Mouse (Mus musculus): ENCODE measurements around the gene Eno2. TPM values are rescaled to one million over a fixed set of nuclear protein-coding genes. Genes with fewer than 3 reads are reported as not detected.

Eno2 gene
- total and polyA plus RNA-seq, 3 experiments, result 20.8 to 24.6 (median 23.6) TPM

DNA sequence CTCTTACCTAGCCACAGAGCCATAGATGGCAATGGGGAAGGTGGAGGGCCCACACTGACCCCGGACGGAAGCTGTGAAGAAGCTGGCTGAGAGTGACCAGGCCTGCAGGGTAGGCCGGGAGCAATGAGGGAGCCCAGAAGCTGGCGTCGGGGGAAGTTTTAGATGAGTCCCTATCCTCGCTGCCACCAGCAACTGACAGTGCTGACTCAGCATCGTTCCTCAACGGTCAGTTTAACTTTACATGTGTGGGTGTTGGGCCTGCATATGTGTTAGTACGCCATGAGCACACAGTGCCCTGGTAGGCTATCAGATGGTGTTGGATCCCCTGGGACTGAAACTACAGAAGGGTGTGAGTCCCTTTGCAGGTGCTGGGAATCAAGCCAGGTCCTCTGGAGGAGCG lies 45.0 kb downstream of the Eno2 start:
- H3K4me2 ChIP-seq (ENCODE audit: insufficient read depth, low read depth, poor library complexity, severe bottlenecking), result no peak overlapping the region
- dilution Hi-C loops (cut with MboI; ENCODE audit: extremely low pct_ligation_motif_present, extremely low pct_unique_long_range_greater_than_20kb, low sequenced_read_pairs), result no loop called here
- in situ Hi-C loops (cut with MboI; ENCODE audit: low pct_ligation_motif_present, low pct_unique_long_range_greater_than_20kb, low sequenced_read_pairs), result no loop called here
- H3K79me2 ChIP-seq (replicated peaks; ENCODE audit: control insufficient read depth, extremely low read depth, insufficient read depth, poor library complexity, severe bottlenecking), result peaks cover 18% of the 10 kb centered on the region
- peak overlapping the region in 1 of 3 experiments; percentile 17 for H3K4me3 ChIP-seq (replicated peaks in 1 of 3; ENCODE audit: low read depth in 2 of 3, low read length in 2 of 3, poor library complexity in 1 of 3)
- peak overlapping the region; percentile 94 for H3K27ac ChIP-seq (ENCODE audit: insufficient read depth, low read depth)
- no peak overlapping the region for H3K9ac ChIP-seq (ENCODE audit: insufficient read depth, low read depth)
- peaks cover 56 to 87% of the 10 kb centered on the region in 2 experiments for H3K4me1 ChIP-seq (ENCODE audit: control insufficient read depth in 1 of 2, insufficient read depth in 2 of 2)
- no peak for DNase-seq (ENCODE audit: extremely low read depth)
- H3K36me3 ChIP-seq (replicated peaks in 1 of 2; ENCODE audit: control insufficient read depth in 1 of 2, insufficient read depth in 1 of 2, low read length in 1 of 2), result peaks cover 67 to 87% of the 10 kb centered on the region in 2 experiments
- H3K9me3 ChIP-seq (replicated peaks; ENCODE audit: low read length), result no peaks in the 10 kb centered on the region
- peak; percentile 94 for TF ChIP-seq MAFK (IDR thresholded peaks at IDR 0.05; ENCODE audit: insufficient replicate concordance, low read length)
- TF ChIP-seq CHD2 (IDR thresholded peaks at IDR 0.05; ENCODE audit: low read length), result no peak
- no peaks in the 10 kb centered on the region for H3K27me3 ChIP-seq (replicated peaks)

DNA sequence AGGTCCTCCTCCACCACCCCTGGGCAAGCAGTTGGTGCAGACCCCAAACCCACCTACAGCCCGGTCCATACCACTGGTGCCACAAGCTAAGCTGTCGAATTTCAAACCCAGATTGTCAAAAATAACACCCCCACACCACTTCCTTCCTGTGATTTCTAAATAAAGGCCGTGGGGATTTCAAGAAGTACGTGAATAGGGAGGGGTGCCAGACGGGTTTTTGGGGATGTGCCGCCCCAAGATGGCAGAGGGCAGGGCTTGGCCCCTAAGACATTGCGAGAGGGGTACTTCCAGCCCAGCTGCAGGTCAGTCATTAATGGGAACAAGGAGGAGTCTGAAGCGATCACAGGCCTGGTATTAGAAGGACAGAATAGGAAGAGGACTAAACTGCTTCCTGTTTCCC lies 45.9 kb downstream of the Eno2 start:
- Histone ChIP-seq H3K36me3 (replicated peaks in 1 of 2; ENCODE audit: control insufficient read depth in 1 of 2, insufficient read depth in 1 of 2, low read length in 1 of 2) (peaks cover 61 to 87% of the 10 kb centered on the region in 2 experiments), H3K27me3 (replicated peaks) (no peaks in the 10 kb centered on the region), H3K79me2 (replicated peaks; ENCODE audit: control insufficient read depth, extremely low read depth, insufficient read depth, poor library complexity, severe bottlenecking) (peaks cover 8% of the 10 kb centered on the region; the same call in 1 of the 2 replicates), H3K9me3 (replicated peaks; ENCODE audit: low read length) (no peaks in the 10 kb centered on the region), H3K9ac (ENCODE audit: insufficient read depth, low read depth) (peak overlapping the region; percentile 25; the same call in 1 of the 2 replicates), H3K27ac (ENCODE audit: insufficient read depth, low read depth) (peak overlapping the region; percentile 94), H3K4me1 (ENCODE audit: control insufficient read depth in 1 of 2, insufficient read depth in 2 of 2) (peaks cover 50 to 86% of the 10 kb centered on the region in 2 experiments), H3K4me2 (ENCODE audit: insufficient read depth, low read depth, poor library complexity, severe bottlenecking) (peak overlapping the region; percentile 48), H3K4me3 (replicated peaks in 1 of 3; ENCODE audit: low read depth in 2 of 3, low read length in 2 of 3, poor library complexity in 1 of 3) (peak overlapping the region in 1 of 3 experiments; percentile 19)
- peak; percentile 65; the same call in 1 of the 2 replicates for TF ChIP-seq MAZ (IDR thresholded peaks at IDR 0.05; ENCODE audit: low read depth, low read length)
- TF ChIP-seq POLR2AphosphoS2 (IDR thresholded peaks at IDR 0.05; ENCODE audit: low read depth, low read length), result no peak
- TF ChIP-seq PAX5 (IDR thresholded peaks at IDR 0.05; ENCODE audit: low read length), result no peak
- TF ChIP-seq BHLHE40 (IDR thresholded peaks at IDR 0.05; ENCODE audit: low read depth, low read length), result peak; percentile 58
- peak; percentile 96 for TF ChIP-seq MEF2A (IDR thresholded peaks at IDR 0.05; ENCODE audit: borderline replicate concordance, low read depth, low read length)
- peak; percentile 57 for TF ChIP-seq ETS1 (conservative IDR thresholded peaks at IDR 0.05; ENCODE audit: low read depth, low read length)
- 0 out of 2 replicates have a peak, but pooled peaks have one; percentile 29 for TF ChIP-seq CHD2 (IDR thresholded peaks at IDR 0.05; ENCODE audit: low read length)
- TF ChIP-seq IRF4 (IDR thresholded peaks at IDR 0.05; ENCODE audit: low read depth, low read length), result 0 out of 2 replicates have a peak, but pooled peaks have one; percentile 26
- no peak for TF ChIP-seq ZC3H11A (IDR thresholded peaks at IDR 0.05; ENCODE audit: low read depth, low read length)
- TF ChIP-seq KAT2A (IDR thresholded peaks at IDR 0.05; ENCODE audit: insufficient replicate concordance, low read length), result no peak
- 0 out of 2 replicates have a peak, but pooled peaks have one; percentile 45 for TF ChIP-seq SIN3A (IDR thresholded peaks at IDR 0.05; ENCODE audit: low read length)
- TF ChIP-seq GABPA (IDR thresholded peaks at IDR 0.05; ENCODE audit: insufficient replicate concordance, low read depth, low read length), result no peak
- no peak for TF ChIP-seq USF1 (IDR thresholded peaks at IDR 0.05; ENCODE audit: low read depth, low read length)
- TF ChIP-seq MAX (IDR thresholded peaks at IDR 0.05; ENCODE audit: low read length), result no peak
- TF ChIP-seq POLR2A (IDR thresholded peaks at IDR 0.05; ENCODE audit: low read depth, low read length), result peak; percentile 16; the same call in 1 of the 2 replicates
- peak; percentile 43 for TF ChIP-seq EP300 (IDR thresholded peaks at IDR 0.05; ENCODE audit: low read length)
- TF ChIP-seq MYC (IDR thresholded peaks at IDR 0.05; ENCODE audit: low read depth, low read length), result 0 out of 2 replicates have a peak, but pooled peaks have one; percentile 13
- no peak for TF ChIP-seq RCOR1 (conservative IDR thresholded peaks at IDR 0.05; ENCODE audit: low read depth, low read length)
- TF ChIP-seq ELF1 (IDR thresholded peaks at IDR 0.05; ENCODE audit: low read depth, low read length), result no peak; the same call in 1 of the 2 replicates
- no peak for TF ChIP-seq MXI1 (IDR thresholded peaks at IDR 0.05; ENCODE audit: low read depth, low read length)
- TF ChIP-seq TCF12 (IDR thresholded peaks at IDR 0.05; ENCODE audit: low read depth, low read length), result peak; percentile 45; the same call in 1 of the 2 replicates
- no peak for TF ChIP-seq UBTF (IDR thresholded peaks at IDR 0.05; ENCODE audit: low read depth, low read length)
- TF ChIP-seq JUN (IDR thresholded peaks at IDR 0.05; ENCODE audit: insufficient read depth, low read depth, low read length), result no peak
- 0 out of 2 replicates have a peak, but pooled peaks have one; percentile 1 for TF ChIP-seq CHD1 (IDR thresholded peaks at IDR 0.05; ENCODE audit: low read depth, low read length)
- TF ChIP-seq NELFE (IDR thresholded peaks at IDR 0.05; ENCODE audit: low read depth, low read length), result no peak
- DNase-seq (ENCODE audit: extremely low read depth), result peak; percentile 61
- dilution Hi-C loops (cut with MboI; ENCODE audit: extremely low pct_ligation_motif_present, extremely low pct_unique_long_range_greater_than_20kb, low sequenced_read_pairs), result no loop called here
- in situ Hi-C loops (cut with MboI; ENCODE audit: low pct_ligation_motif_present, low pct_unique_long_range_greater_than_20kb, low sequenced_read_pairs), result no loop called here
